Mouse (Mus musculus): ENCODE measurements at regions not wholly inside any gene's neighbourhood (a gene's known extent, or its start where the extent isn't known, plus 50 kb on each side); places are given as distances from the start of the nearest gene placed in this dataset.

- TF ChIP-seq CTCF (IDR thresholded peaks at IDR 0.05; ENCODE audit: low read depth, low read length) (no peak), POLR2A (IDR thresholded peaks at IDR 0.05; ENCODE audit: borderline replicate concordance, low read depth, low read length) (no peak)
Measured at GRCm38 (mm10) chr16:95202126-95202883, 55.1 kb upstream of the Kcnj15 start.

Data from bone marrow macrophage, adult 2 months (primary cell).